Mouse (Mus musculus) limb, embryonic 14.5 days (tissue): ENCODE measurements around the gene Gm20388. TPM values are rescaled to one million over a fixed set of nuclear protein-coding genes. Genes with fewer than 3 reads are reported as not detected.
"Not testable (repeated sequence)": the region's sequence is repeated elsewhere in the genome, so short reads cannot be mapped to it uniquely, and the experiment has no call there.

ENCODE experiments used
- ATAC-seq: fragments of 200-750 bp; cut with Nextera tagmentation; 2 replicates; pipeline ENCODE4 v1.8.0; 2017; ENCODE audit warnings: low read depth, moderate number of reproducible peaks, moderate TSS enrichment; ENCODE audit not compliant: low FRiP score
- DNase-seq: peaks from one replicate; pipeline ENCODE4 v3.0.0-alpha.2; 2015; ENCODE audit warnings: low spot score
- H3K27ac ChIP-seq: fragments of 300-500 bp; sonication (generic); replicated peaks from 2 replicates; pipeline ENCODE4 v1.5.1; 2014; ENCODE audit warnings: low read depth, mild to moderate bottlenecking, low read length, moderate library complexity, mixed read lengths
- H3K27me3 ChIP-seq: fragments of 300-500 bp; sonication (generic); 2 replicates; pipeline ENCODE4 v1.6.1; 2014; ENCODE audit warnings: low read length, mixed read lengths; ENCODE audit not compliant: control insufficient read depth, insufficient read depth
- H3K36me3 ChIP-seq: fragments of 300-500 bp; sonication (generic); 2 replicates; pipeline ENCODE4 v1.6.1; 2014; ENCODE audit warnings: mild to moderate bottlenecking, low read length, moderate library complexity, mixed read lengths; ENCODE audit not compliant: control insufficient read depth, insufficient read depth
- H3K4me1 ChIP-seq: fragments of 300-500 bp; sonication (generic); 2 replicates; pipeline ENCODE4 v1.6.1; 2014; ENCODE audit warnings: antibody characterized with exemption, low read length, mixed read lengths; ENCODE audit not compliant: control insufficient read depth, insufficient read depth
- H3K4me2 ChIP-seq: fragments of 300-500 bp; sonication (generic); replicated peaks from 2 replicates; pipeline ENCODE4 v1.6.1; 2014; ENCODE audit warnings: low read depth, mild to moderate bottlenecking, low read length, moderate library complexity; ENCODE audit not compliant: severe bottlenecking
- H3K4me3 ChIP-seq: fragments of 300-500 bp; sonication (generic); replicated peaks from 2 replicates; pipeline ENCODE4 v1.5.1; 2014; ENCODE audit warnings: low read length
- H3K9ac ChIP-seq: fragments of 300-500 bp; sonication (generic); 2 replicates; pipeline ENCODE4 v1.6.1; 2014; ENCODE audit warnings: mild to moderate bottlenecking, low read depth, low read length, moderate library complexity; ENCODE audit not compliant: severe bottlenecking
- H3K9me3 ChIP-seq: fragments of 300-500 bp; sonication (generic); 2 replicates; pipeline ENCODE4 v1.6.1; 2016; ENCODE audit warnings: low read length; ENCODE audit not compliant: control insufficient read depth
- POLR2A ChIP-seq: fragments of 200-500 bp; IDR thresholded peaks from 2 replicates; pipeline ENCODE4 v1.8.0; 2012; ENCODE audit warnings: inconsistent platforms, mild to moderate bottlenecking, moderate library complexity, borderline replicate concordance; ENCODE audit not compliant: insufficient read depth, insufficient read length; ENCODE audit errors: extremely low read depth
- WGBS: fragments of 180-500 bp; shearing (Covaris S2); extraction: QIAGEN DNeasy Blood & Tissue Kit; methylation state at CpG from one replicate; pipeline ENCODE4 v1.1.7; 2014; 5-methylcytosine and 5-hydroxymethylcytosine counted together
- polyA plus RNA-seq, 2 experiments: library from polyadenylated mRNA; depleted of rRNA in 1 of 2; stranded (reverse) in 1 of 2; unstranded in 1 of 2; fragments of >200 nt; fragmentation: Nextera tagmentation in 1 of 2; extraction: Ambion mirVana in 1 of 2; gene quantifications; 2 replicates each; pipeline versions ENCODE4 v1.2.1 to v1.2.3; 2012 to 2014

Gm20388 gene
- polyA plus RNA-seq, 2 experiments, result 1.9 to 49.9 TPM

DNA sequence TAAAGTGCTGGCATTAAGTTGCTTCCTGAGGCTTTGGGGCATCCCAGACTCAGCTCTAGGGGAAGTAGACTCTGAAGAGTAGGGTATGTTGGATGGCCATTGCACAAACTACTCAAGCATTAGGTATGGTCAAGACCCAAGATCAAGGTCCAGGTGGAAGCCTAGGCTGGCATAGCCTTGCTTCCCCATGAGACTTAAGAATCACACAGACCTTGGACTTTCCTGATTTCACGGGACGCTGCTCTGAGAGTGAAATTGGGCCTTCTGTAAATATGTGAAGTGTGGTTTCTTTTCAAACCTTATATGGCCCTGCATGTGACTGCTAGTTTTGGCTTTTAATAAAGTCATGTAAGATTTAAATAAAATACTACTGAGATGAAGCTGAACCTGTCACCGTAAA lies 2662.1 kb downstream of the Gm20388 start:
- H3K4me2 ChIP-seq, result no peak overlapping the region
- no peaks in the 10 kb centered on the region for H3K27me3 ChIP-seq
- 90% methylated on average over 3 of the region's 3 CpGs for WGBS
- no peak overlapping the region for H3K4me3 ChIP-seq
- peaks cover 32% of the 10 kb centered on the region for H3K4me1 ChIP-seq
- no peaks in the 10 kb centered on the region for H3K9me3 ChIP-seq
- H3K36me3 ChIP-seq, result peaks cover 62% of the 10 kb centered on the region
- TF ChIP-seq POLR2A, result no peak
- H3K9ac ChIP-seq, result no peak overlapping the region
- DNase-seq, result no peak
- ATAC-seq, result no peak
- H3K27ac ChIP-seq, result no peak overlapping the region

DNA sequence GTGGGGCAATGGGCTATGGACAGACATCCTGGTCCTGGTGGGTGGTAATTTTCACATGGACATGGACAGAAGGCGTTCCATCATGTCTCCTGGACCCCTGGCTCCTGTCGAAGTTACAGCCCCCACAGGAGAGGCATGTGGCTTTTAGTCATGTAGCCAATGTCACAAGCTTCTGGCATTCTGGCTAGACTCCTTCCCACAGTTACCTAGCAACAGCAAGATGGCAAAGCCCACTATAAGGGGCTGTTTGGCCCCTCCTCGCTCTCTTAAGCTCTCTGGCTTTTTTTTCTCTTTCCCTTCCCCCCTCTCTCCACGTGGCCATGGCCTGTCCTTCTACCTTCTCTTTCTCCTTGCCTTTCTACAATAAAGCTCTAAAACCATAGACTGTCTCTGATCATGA lies 2662.5 kb downstream of the Gm20388 start:
- not testable (repeated sequence) for H3K4me3 ChIP-seq, H3K27me3 ChIP-seq, H3K9me3 ChIP-seq, H3K27ac ChIP-seq, H3K9ac ChIP-seq, H3K4me2 ChIP-seq, ATAC-seq, DNase-seq
- H3K4me1 ChIP-seq, result peaks cover 32% of the 10 kb centered on the region
- peaks cover 62% of the 10 kb centered on the region for H3K36me3 ChIP-seq
- 47% methylated on average over 4 of the region's 4 CpGs for WGBS

DNA sequence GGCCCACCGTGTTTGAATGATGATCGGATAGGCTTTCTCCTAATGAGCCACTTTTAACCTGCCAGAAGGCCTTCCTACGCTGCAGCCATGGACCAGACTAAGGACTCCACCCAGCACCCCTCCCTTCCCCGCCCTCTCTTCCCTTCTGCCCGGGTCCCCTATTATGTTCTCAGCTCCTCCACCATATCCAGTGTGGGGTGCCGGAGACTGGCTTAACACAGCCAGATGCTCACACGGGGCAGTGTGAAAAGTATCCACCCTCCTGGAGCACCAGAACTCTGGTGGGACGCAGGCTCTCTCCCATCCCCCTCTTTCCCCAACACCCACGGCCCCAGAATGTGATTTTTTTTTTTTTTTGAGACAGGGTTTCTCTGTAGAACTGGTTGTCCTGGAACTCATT lies 2662.9 kb downstream of the Gm20388 start:
- H3K9me3 ChIP-seq, result no peaks in the 10 kb centered on the region
- peaks cover 33% of the 10 kb centered on the region for H3K4me1 ChIP-seq
- H3K27ac ChIP-seq, result no peak overlapping the region
- H3K4me3 ChIP-seq, result no peak overlapping the region
- H3K27me3 ChIP-seq, result no peaks in the 10 kb centered on the region
- peaks cover 62% of the 10 kb centered on the region for H3K36me3 ChIP-seq
- DNase-seq (no peak), ATAC-seq (no peak)
- TF ChIP-seq POLR2A, result no peak
- no peak overlapping the region for H3K4me2 ChIP-seq
- H3K9ac ChIP-seq, result no peak overlapping the region
- 61% methylated on average over 9 of the region's 9 CpGs for WGBS

DNA sequence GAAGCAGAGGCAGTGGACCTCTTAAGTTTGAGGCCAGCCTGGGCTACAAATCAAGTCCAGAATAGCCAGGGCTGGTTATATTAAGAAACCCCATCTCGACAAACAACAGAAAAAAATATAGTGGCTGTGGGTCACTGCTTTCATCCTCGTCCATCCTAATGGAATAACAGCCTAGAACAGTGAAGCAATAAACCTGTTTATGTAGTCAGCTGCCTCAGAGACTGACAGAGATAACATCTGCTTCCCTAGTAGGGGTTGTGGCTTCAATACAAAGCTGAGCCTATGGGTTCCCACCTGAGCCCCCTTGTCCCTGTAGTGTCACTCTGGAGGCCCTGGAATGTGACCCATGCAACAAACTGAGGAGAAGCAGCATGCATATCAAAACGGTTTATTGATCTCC lies 2663.6 kb downstream of the Gm20388 start:
- Histone ChIP-seq H3K36me3 (peaks cover 59% of the 10 kb centered on the region), H3K27ac (no peak overlapping the region), H3K9ac (no peak overlapping the region), H3K4me3 (no peak overlapping the region), H3K4me2 (no peak overlapping the region), H3K27me3 (no peaks in the 10 kb centered on the region), H3K9me3 (no peaks in the 10 kb centered on the region), H3K4me1 (peaks cover 33% of the 10 kb centered on the region)
- WGBS, result 48% methylated on average over 3 of the region's 3 CpGs
- ATAC-seq, result no peak
- no peak for TF ChIP-seq POLR2A
- DNase-seq, result no peak

DNA sequence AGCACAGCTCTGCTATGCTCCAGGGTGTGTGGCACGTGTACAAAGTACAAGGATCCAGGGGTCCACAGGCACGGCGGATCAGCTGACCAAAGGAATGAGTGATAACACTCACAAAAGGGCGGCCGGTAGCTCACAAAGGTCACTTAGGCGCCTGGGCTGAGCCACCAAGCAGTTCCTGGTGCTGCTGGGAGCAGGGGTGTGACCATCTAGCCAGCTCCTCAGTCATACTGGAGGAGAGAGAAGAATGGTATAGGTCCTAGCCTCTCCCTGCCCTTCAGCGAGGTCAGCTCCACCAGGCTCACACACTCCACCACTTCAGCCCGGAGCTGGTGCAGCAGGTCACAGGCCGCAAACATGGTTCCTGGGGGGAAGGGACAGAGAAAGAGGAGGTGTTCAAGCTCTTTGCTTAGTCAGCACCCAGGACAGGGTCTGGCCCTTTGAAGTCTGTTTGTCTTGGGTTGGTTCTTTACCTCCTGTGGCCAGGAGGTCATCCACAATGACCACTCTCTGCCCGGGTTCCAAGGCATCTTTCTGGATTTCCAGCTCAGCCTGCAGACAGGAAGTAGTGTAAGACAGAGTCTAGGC lies 2664.1 kb downstream of the Gm20388 start:
- ATAC-seq (no peak), DNase-seq (no peak)
- no peak for TF ChIP-seq POLR2A
- no peak overlapping the region for H3K9ac ChIP-seq
- no peaks in the 10 kb centered on the region for H3K27me3 ChIP-seq
- peaks cover 54% of the 10 kb centered on the region for H3K36me3 ChIP-seq
- no peaks in the 10 kb centered on the region for H3K9me3 ChIP-seq
- H3K27ac ChIP-seq, result no peak overlapping the region
- H3K4me3 ChIP-seq, result no peak overlapping the region
- H3K4me2 ChIP-seq, result no peak overlapping the region
- peaks cover 35% of the 10 kb centered on the region for H3K4me1 ChIP-seq
- WGBS, result 47% methylated on average over 10 of the region's 10 CpGs

DNA sequence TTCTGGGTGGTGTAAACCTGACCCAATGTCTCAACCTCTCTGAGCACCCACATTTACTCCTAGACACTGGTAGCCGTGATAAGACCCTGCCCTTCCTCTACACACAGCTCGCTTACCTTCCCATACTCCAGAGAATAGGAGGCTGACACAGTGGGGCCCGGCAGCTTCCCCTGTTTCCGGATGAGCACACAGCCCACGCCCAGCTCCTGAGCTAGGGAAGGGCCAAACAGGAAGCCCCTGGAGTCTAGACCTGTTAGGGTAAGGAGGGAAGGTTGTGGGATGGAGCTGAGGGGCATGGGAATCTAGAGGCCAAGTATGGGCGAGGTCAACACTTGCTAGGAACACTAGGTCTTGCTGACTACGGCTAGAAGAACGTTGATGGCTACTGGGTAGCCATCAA lies 2664.6 kb downstream of the Gm20388 start:
- H3K9ac ChIP-seq, result peak overlapping the region; percentile 89; the same call in 1 of the 2 replicates
- H3K27ac ChIP-seq, result no peak overlapping the region
- H3K9me3 ChIP-seq, result no peaks in the 10 kb centered on the region
- 75% methylated on average over 8 of the region's 8 CpGs for WGBS
- no peaks in the 10 kb centered on the region for H3K27me3 ChIP-seq
- ATAC-seq (no peak), DNase-seq (no peak)
- peak overlapping the region; percentile 79 for H3K4me2 ChIP-seq
- peaks cover 39% of the 10 kb centered on the region for H3K4me1 ChIP-seq
- H3K36me3 ChIP-seq, result peaks cover 48% of the 10 kb centered on the region
- peak overlapping the region; percentile 76; the same call in 1 of the 2 replicates for H3K4me3 ChIP-seq
- no peak for TF ChIP-seq POLR2A
